Mouse (Mus musculus) neural tube, embryonic 11.5 days (tissue): ENCODE measurements at regions not wholly inside any gene's neighbourhood (a gene's known extent, or its start where the extent isn't known, plus 50 kb on each side); places are given as distances from the start of the nearest gene placed in this dataset.

Experiments
- ATAC-seq: fragments of 200-750 bp; cut with Nextera tagmentation; 2 replicates; pipeline ENCODE4 v1.8.0; 2017; ENCODE audit warnings: moderate number of reproducible peaks, mild to moderate bottlenecking, moderate TSS enrichment, moderate library complexity; ENCODE audit not compliant: insufficient read depth, low FRiP score, low TSS enrichment
- DNase-seq: peaks from one replicate; pipeline ENCODE4 v3.0.0-alpha.2; 2015; ENCODE audit warnings: low spot score
- H3K27ac ChIP-seq: fragments of 300-500 bp; sonication (generic); 2 replicates; pipeline ENCODE4 v1.5.1; 2014; ENCODE audit warnings: low read depth, mild to moderate bottlenecking, low read length
- H3K27me3 ChIP-seq: fragments of 300-500 bp; sonication (generic); 2 replicates; pipeline ENCODE4 v1.6.1; 2014; ENCODE audit warnings: mild to moderate bottlenecking, low read length, mixed read lengths; ENCODE audit not compliant: control insufficient read depth, insufficient read depth
- H3K36me3 ChIP-seq: fragments of 300-500 bp; sonication (generic); 2 replicates; pipeline ENCODE4 v1.6.1; 2014; ENCODE audit warnings: mild to moderate bottlenecking, low read length, moderate library complexity, mixed read lengths; ENCODE audit not compliant: control insufficient read depth, insufficient read depth
- H3K4me1 ChIP-seq: fragments of 300-500 bp; sonication (generic); 2 replicates; pipeline ENCODE4 v1.6.1; 2014; ENCODE audit warnings: low read length, mixed read lengths; ENCODE audit not compliant: control insufficient read depth, insufficient read depth
- H3K4me2 ChIP-seq: fragments of 300-500 bp; sonication (generic); 2 replicates; pipeline ENCODE4 v1.6.1; 2014; ENCODE audit warnings: low read depth, mild to moderate bottlenecking, moderate library complexity
- H3K4me3 ChIP-seq: fragments of 300-500 bp; sonication (generic); 2 replicates; pipeline ENCODE4 v1.5.1; 2014; ENCODE audit warnings: low read depth, low read length
- H3K9ac ChIP-seq: fragments of 300-500 bp; sonication (generic); 2 replicates; pipeline ENCODE4 v1.6.1; 2014; ENCODE audit warnings: mild to moderate bottlenecking, low read length
- H3K9me3 ChIP-seq: fragments of 300-500 bp; sonication (generic); 2 replicates; pipeline ENCODE4 v1.6.1; 2016; ENCODE audit warnings: low read length; ENCODE audit not compliant: control insufficient read depth
- WGBS: fragments of 180-500 bp; shearing (Covaris S2); extraction: QIAGEN DNeasy Blood & Tissue Kit; methylation state at CpG from one replicate; pipeline ENCODE4 v1.1.7; 2014; 5-methylcytosine and 5-hydroxymethylcytosine counted together

DNA sequence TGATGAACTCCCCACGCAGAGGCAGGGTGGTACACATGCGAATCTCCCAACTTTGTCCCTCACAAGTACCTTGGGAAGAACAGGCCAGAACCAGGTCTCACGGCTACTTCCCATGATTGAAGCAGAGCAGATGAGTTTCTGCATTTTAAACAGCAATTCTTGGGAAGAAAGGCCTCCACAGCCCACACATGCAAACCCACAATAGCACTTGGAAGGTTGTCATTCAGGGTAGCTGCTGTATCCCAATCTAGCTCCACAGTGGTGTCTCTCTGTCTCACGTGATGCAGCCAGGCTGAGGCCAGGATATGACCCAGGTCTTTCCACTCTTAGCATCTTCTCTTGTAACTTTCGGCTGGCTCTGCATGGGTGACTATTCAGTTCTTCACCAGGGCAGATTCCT is 78.8 kb upstream of the Ccn6 start:
- H3K4me2 ChIP-seq, result no peak overlapping the region
- WGBS, result 92% methylated on average over 5 of the region's 5 CpGs

GRCm38 (mm10) chr10:39241922-39242321 is 78.3 kb upstream of the Ccn6 start:
- Histone ChIP-seq H3K4me1 (no peaks in the 10 kb centered on the region; the same call in 1 of the 2 replicates), H3K9ac (no peak overlapping the region), H3K27ac (no peak overlapping the region), H3K4me2 (no peak overlapping the region), H3K27me3 (no peaks in the 10 kb centered on the region), H3K4me3 (no peak overlapping the region), H3K9me3 (no peaks in the 10 kb centered on the region), H3K36me3 (no peaks in the 10 kb centered on the region)
- DNase-seq, result no peak
- no peak for ATAC-seq
- WGBS, result 87% methylated on average over 6 of the region's 6 CpGs

More for the DNA sequence above, 78.8 kb upstream of the Ccn6 start:
- Histone ChIP-seq H3K4me3 (no peak overlapping the region), H3K4me1 (no peaks in the 10 kb centered on the region; the same call in 1 of the 2 replicates), H3K9me3 (no peaks in the 10 kb centered on the region), H3K9ac (no peak overlapping the region), H3K27me3 (no peaks in the 10 kb centered on the region), H3K36me3 (no peaks in the 10 kb centered on the region), H3K27ac (no peak overlapping the region)
- ATAC-seq (no peak), DNase-seq (no peak)

DNA sequence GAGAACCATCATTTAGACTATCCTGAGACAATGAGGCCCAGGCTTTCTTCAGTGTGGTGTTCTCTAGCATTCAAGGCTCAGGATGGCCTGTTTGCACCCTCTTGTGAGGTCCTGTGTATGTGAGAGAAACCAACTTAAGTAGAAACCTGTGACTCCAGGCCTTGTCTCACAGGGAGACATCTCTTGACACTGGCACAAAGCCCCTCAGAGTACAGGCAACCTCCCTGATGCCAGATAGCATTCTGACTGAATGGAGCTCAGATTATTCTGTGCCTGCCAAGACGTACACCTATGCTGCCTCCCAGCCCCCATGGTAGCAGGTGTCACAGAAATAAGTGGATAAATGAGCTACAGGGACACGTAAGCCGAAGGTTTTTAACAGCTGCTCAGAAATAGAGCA is 77.9 kb upstream of the Ccn6 start:
- Histone ChIP-seq H3K4me2 (no peak overlapping the region), H3K27me3 (no peaks in the 10 kb centered on the region), H3K27ac (no peak overlapping the region), H3K4me3 (no peak overlapping the region), H3K4me1 (no peaks in the 10 kb centered on the region; the same call in 1 of the 2 replicates), H3K36me3 (no peaks in the 10 kb centered on the region), H3K9ac (no peak overlapping the region), H3K9me3 (no peaks in the 10 kb centered on the region)
- 79% methylated on average over 3 of the region's 3 CpGs for WGBS
- ATAC-seq, result no peak
- no peak for DNase-seq

GRCm38 (mm10) chr10:39240966-39241365 is 77.4 kb upstream of the Ccn6 start:
- no peaks in the 10 kb centered on the region for H3K36me3 ChIP-seq
- no peaks in the 10 kb centered on the region for H3K9me3 ChIP-seq
- no peak overlapping the region for H3K4me2 ChIP-seq
- DNase-seq, result no peak
- H3K4me3 ChIP-seq, result no peak overlapping the region
- H3K27me3 ChIP-seq, result no peaks in the 10 kb centered on the region
- no peak overlapping the region for H3K27ac ChIP-seq
- no peaks in the 10 kb centered on the region; the same call in 1 of the 2 replicates for H3K4me1 ChIP-seq
- 95% methylated on average over 7 of the region's 7 CpGs for WGBS
- ATAC-seq, result no peak
- H3K9ac ChIP-seq, result no peak overlapping the region

DNA sequence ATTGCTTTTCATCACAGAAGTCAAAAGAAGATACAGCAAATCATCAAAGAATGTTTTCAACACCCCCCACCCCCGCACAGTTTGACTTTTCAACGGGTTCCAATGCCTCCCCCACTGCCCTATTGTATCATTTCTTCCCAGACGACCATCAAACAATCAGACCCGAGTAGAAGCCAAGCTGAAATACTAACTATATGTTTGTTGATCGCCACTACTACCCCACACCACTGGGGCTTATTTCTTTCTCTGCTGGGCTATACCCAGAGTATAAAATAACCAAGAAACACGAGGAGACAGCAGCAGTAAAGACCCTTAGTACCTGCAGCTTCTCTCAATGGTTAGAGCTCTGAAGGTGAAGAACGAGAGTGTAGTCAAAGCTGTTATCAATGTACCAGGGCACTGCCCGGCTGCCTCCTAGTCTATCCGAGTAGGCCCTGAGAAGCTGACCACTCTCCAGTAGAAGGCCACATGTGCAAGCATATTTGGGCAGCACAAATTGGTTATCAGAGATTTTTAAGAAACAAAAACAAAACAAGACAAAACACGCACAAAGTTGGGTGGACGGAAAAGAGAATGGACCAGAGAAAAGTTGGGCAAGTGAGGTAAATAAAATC is 76.7 kb upstream of the Ccn6 start:
- Histone ChIP-seq H3K4me2 (peak overlapping the region; percentile 25), H3K4me1 (no peaks in the 10 kb centered on the region; the same call in 1 of the 2 replicates), H3K9me3 (no peaks in the 10 kb centered on the region), H3K9ac (peak overlapping the region; percentile 47), H3K27ac (no peak overlapping the region), H3K4me3 (no peak overlapping the region), H3K27me3 (no peaks in the 10 kb centered on the region), H3K36me3 (no peaks in the 10 kb centered on the region)
- DNase-seq (no peak), ATAC-seq (peak; percentile 61)
- 47% methylated on average over 11 of the region's 11 CpGs for WGBS

GRCm38 (mm10) chr10:39239498-39240177 is 76.0 kb upstream of the Ccn6 start:
- Histone ChIP-seq H3K36me3 (no peaks in the 10 kb centered on the region), H3K27ac (no peak overlapping the region; the same call in 1 of the 2 replicates), H3K27me3 (no peaks in the 10 kb centered on the region), H3K9me3 (no peaks in the 10 kb centered on the region), H3K9ac (peak overlapping the region; percentile 47), H3K4me2 (peak overlapping the region; percentile 25), H3K4me1 (no peaks in the 10 kb centered on the region; the same call in 1 of the 2 replicates), H3K4me3 (no peak overlapping the region)
- WGBS, result 22% methylated on average over 17 of the region's 17 CpGs
- DNase-seq (peak; percentile 86), ATAC-seq (peak; percentile 77)

DNA sequence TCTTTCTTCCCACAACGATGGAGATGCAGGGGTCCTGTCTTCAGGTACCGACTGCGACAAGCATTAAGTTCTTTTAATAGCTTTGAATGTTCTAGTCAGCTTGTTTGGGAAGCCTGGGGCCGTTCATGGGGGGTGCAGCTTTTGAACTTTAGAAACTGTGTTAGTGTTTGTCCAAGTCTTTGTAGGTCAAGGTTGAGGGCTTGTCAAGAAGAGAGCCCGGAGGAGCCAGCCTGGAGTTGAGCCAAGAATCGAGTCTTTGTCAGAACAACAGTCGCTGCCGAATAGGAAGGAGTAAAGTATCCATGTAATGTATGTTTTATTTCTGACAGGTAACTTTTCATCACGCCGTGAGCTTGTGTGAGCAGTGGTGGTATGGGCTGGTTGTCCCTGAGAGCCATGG is 75.0 kb upstream of the Ccn6 start:
- 84% methylated on average over 10 of the region's 10 CpGs for WGBS
- H3K4me1 ChIP-seq, result no peaks in the 10 kb centered on the region; the same call in 1 of the 2 replicates
- no peaks in the 10 kb centered on the region for H3K9me3 ChIP-seq
- DNase-seq (no peak), ATAC-seq (no peak)
- H3K4me2 ChIP-seq, result no peak overlapping the region
- H3K27ac ChIP-seq, result no peak overlapping the region
- H3K9ac ChIP-seq, result no peak overlapping the region
- no peaks in the 10 kb centered on the region for H3K36me3 ChIP-seq
- H3K4me3 ChIP-seq, result no peak overlapping the region
- H3K27me3 ChIP-seq, result no peaks in the 10 kb centered on the region

GRCm38 (mm10) chr10:39237549-39237948 is 74.0 kb upstream of the Ccn6 start:
- ATAC-seq (no peak), DNase-seq (no peak)
- Histone ChIP-seq H3K36me3 (no peaks in the 10 kb centered on the region), H3K4me2 (no peak overlapping the region), H3K27me3 (no peaks in the 10 kb centered on the region), H3K9me3 (no peaks in the 10 kb centered on the region), H3K4me1 (no peaks in the 10 kb centered on the region; the same call in 1 of the 2 replicates), H3K4me3 (no peak overlapping the region), H3K27ac (no peak overlapping the region), H3K9ac (no peak overlapping the region)
- 85% methylated on average over 4 of the region's 4 CpGs for WGBS

- H3K4me1 ChIP-seq, result no peaks in the 10 kb centered on the region
- DNase-seq (no peak), ATAC-seq (no peak)
- H3K36me3 ChIP-seq, result no peaks in the 10 kb centered on the region
- H3K9ac ChIP-seq, result no peak overlapping the region
- no peak overlapping the region for H3K4me3 ChIP-seq
- no peak overlapping the region for H3K4me2 ChIP-seq
- H3K27ac ChIP-seq, result no peak overlapping the region
- no peaks in the 10 kb centered on the region for H3K9me3 ChIP-seq
- WGBS, result 86% methylated on average over 8 of the region's 8 CpGs
- no peaks in the 10 kb centered on the region for H3K27me3 ChIP-seq
These were observed 70.4 kb upstream of the Ccn6 start for GRCm38 (mm10) chr10:39233926-39234450.
